Mouse (Mus musculus) G1E-ER4 (cell line): ENCODE results near the gene Nfix. TPM values are rescaled to one million over a fixed set of nuclear protein-coding genes. Genes with fewer than 3 reads are reported as not detected.

Source experiments
- GATA1 ChIP-seq: IDR thresholded peaks from one replicate; pipeline ENCODE4 v1.8.0; 2012; ENCODE audit warnings: low read length, inconsistent platforms
- polyA plus RNA-seq: library from polyadenylated mRNA; stranded (reverse); fragments of >175 nt; gene quantifications from 2 replicates; pipeline ENCODE4 v1.2.3, GENCODE M21; 2012

Nfix gene
- polyA plus RNA-seq, 1 experiment: 16.4 TPM

DNA sequence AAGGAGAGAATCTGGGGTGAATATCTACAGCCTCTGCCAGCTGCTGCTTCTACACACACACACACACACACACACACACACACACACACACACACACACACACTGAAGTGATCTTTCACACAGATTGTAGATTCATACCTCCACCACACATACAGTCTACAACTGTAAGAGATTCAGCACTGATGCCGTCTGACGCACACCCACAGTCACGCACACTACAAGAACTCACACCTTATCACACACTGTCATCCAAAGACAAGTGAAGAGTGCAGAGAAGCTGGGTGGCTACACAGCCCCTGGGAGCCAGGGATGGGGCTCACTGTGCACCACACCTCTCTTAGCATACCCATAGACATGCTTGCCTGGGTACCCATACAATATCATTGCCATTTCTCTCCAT, 13.7 kb upstream of the Nfix start:
- TF ChIP-seq GATA1: no peak

DNA sequence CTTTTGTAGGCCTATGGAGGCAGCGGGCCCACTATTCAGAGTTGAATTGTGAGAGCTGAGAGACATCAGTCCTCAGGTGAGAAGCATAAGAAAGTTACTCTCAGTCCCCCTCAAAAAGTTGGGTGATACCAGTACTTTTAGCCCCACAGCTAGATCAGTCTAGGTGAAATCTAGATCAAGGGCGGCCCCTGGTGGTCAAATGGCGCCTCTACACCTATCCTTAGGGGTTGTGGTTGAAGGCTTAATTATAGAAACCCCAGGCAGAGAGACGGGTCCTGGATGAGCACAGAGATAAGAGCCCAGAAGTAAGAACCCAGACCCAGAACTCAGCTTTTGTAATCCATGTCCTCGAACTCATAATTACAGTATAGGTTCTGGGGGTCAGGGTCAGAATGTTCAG, 12.9 kb upstream of the Nfix start:
- TF ChIP-seq GATA1: no peak

DNA sequence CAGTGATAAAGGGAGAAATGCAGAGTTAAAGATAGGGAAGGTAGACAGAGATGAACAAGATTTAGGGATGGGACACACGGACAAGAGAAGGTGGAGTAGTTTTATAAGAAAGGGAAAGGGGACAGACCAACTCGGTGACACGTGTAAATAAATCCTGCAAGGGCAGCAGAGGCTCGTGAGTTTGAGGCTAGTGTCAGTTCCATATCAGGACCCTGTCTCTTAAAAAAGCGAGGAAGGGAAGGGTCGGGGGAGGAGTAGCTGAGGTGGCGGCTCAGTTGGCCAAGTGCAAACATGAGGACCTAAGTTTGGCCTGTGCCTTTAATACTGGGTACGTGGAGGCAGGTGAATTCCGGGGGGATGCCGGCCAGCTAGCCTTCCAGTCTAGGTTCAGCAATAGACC, 11.2 kb upstream of the Nfix start:
- TF ChIP-seq GATA1: no peak

DNA sequence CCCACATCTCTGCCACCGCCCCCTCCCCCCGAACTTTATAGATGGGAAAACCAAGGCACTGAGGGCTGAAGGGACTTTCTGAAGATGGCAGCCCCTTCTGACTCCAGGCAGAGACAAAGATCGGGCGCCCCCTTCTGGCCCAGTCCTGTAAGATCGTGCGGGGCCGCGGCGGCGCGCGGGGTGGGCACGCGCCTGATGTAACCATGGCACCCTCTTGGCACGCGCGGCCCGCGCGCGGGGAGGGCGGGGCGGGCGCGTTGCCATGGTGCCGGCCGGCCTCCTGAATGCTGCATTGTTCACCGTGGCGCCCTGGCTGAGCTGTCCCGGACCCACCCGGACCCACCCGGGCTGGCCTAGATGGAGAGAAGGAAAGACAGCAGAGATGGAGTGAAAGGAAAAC, 10.8 kb upstream of the Nfix start:
- no peak for TF ChIP-seq GATA1

DNA sequence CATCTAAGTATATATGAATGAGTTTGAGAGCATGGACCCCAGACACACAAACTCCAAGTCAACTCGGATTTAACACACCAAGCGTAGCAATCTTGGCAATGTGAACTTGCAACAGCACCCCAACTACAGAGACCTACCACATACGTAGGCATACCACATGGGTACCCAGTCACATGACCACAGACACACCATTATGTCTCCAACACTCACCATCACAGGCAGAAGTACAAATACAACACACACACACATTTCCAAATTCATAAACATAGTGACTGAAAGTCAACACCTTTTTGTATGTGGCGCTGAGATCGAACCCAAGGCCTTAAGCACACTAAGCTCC, 9.8 kb upstream of the Nfix start:
- TF ChIP-seq GATA1: no peak

DNA sequence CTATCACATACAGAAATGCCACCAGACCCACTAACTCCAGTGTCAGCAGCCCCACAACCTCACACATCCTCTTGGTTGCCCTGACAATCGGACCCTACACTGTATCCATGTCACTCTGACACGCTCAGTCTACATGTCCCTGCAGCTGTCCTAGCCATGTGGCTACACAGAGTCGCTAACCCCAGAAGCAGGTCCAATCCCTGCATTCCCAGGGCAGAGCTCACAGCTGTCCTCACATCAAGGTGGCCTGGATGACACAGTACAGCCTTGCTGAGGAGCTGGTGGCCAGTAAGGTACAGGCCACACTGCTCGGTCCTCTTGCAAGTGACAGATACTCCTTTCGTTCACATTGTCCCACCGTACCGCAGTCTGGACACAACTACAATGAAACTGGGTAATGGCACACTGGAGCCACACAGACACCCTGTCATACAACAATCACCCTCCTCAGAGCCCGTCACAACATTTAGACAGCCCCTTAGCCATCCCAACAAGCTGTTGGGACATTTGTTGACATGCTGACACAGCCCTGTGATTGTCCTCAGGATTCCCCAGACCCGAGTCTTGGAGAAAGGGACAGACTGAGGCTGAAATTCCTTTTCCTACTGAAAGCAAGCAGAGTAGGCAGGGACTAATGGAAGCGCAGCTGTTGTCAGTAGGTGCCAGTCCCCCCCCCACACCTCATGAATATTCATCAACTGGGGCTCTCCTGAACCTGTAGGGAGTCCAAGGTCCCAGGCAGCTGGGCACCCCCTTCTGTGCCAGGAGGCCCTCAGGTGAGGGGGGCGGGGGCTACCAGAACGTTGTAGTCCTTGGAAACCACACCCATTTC, 9.2 kb upstream of the Nfix start:
- no peak for TF ChIP-seq GATA1

DNA sequence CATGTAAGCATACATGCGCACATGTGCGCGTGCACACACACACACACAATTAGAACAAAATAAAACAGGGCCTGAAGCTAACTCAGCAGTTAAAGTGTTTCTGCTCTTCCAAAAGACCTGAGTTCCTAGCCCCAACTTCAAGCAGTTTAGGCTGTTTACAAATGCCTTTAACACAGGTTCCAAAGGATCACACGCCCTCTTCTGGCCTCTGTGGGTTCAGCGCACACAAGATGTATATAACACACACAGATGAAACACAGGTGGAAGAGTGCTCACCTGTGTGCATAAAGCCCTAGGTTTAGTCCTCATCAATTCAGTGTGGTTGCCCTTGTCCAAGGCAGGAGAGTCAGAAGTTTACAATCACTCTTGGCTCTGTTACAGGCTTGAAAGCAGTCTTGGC, 5.9 kb upstream of the Nfix start:
- TF ChIP-seq GATA1: no peak

DNA sequence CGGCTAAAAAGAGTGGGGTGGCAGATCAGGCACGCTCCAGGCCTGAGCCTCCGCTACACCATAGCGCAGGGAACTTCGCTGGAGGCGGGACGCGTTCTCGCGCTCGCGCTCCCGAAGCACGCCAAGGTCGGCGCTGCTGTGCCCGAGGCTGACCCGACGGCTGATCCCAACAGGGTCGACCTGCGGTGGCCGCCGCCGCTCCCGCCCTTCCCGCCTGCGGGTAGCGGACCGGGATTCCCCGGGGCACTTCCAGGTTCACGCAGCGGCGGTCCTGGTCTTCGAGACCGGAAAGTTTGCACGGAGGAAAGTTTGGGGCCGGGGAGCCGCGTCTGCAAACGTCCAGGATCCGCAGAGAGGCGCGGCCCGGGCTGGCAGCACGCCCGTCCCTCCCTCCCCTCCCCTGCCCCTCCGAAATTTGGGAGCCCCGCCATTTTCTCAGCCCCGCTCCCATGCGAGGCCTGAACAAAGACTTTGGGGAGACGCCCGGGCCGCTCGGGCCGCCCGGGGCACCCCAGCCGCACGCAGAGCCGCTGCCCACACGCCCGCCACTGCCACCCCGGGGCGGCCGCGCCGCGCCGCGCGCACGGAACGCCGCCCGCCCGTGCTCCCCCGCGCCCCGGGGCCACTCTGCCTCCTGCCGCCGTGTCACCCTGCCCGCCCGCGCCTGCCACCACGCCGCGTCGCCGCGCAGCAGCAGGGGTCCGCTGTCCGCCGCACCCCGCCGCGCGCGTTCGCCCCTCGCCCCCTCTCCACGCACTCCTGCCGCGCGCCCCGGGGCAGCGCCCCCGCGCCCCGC, 810 bp downstream of the Nfix start:
- no peak for TF ChIP-seq GATA1

DNA sequence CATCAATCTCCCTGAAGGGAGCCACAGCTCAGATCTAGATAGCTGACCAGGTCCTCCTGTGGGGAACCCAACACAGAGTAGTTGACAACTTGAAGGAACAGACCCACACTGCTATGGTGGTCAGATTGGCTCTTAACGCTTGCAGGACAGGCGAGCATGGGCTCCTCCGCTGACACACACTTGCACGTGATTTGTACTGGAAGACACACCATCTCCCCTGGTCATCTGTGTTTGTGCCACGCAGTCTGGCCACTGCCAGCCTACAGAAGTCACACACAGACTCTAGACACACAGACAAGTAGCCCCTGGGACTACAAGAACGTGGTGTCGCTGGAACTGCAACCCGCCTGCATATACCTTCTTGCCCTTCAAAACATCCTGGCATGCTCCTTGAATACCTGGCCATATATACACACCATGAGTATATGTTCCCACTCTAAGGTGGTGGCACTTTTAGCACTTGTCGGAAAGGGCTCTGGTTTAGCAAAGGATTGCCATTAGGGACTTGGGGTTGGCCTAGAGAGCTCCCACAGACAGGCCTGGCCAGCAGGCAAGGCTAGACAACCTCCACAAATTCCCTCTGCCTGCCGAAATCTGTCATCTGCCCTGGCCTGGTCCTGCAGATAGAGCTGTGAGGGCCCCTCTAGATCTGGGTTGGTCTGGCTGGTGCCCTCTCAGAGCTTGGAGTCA, 1.6 kb downstream of the Nfix start:
- TF ChIP-seq GATA1: no peak

DNA sequence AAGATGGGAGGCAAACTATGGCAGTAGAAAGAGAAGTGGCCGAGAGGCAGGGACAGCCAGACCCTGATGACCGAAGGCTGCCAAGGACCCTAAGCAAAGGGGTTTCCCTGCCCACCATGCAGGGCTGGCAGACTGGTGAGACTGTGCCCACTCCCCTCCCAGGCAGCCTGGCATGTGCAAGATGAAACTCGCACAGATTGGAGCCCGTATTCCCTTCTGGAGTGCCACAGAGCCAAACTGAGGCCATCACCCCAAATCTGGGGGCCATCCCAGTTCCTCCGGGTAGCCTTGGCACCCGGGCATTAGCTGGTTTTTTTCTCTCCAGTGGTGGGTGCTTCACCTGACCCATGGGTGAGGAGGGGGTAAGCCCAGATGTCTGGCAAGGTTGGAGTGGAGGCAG, 2.2 kb downstream of the Nfix start:
- no peak for TF ChIP-seq GATA1

DNA sequence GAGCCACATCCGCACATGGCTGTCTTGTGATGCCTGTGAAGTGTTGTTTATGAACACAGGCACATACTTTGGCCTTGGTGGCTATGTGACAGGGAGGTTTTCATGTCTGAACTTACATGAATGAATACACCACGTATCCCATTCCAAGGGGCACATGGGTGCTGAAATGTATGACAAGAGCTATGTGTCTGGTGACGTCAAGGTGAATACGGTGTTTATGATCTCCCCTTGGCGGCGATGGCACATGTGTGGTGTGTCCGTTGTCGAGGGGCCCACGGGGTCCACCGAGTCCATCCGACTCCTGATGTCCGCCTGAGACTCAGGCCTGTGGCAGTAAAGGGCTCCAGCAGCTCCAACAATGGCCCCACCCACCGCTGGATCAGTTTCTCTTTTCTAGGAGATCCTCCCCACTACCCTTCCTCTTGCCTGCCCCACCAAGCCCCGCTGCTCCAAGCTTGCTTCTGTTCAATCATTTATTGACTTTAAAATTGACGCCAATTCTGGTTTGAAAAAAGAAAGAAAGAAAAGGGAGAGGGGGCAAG, 2.8 kb downstream of the Nfix start:
- TF ChIP-seq GATA1: no peak

DNA sequence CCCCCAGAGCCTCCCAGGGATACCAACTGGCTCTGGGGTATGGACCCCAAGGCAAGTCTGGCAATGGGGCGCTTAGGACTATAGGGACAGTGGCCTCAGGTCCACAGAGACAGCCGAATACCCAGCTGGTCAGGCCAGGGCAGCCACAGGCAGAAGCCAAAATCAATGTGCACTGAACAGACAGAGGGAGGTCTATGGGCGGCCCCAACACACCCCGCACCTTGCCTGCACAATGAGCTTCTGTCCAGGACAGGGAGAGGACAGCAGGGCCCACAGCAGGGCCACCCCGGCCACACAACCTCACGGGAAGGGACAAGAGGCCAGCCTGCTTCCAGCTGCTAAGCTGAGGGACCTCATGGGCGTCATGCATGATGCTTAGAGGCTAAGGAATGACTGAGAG, 5.7 kb downstream of the Nfix start:
- no peak for TF ChIP-seq GATA1

DNA sequence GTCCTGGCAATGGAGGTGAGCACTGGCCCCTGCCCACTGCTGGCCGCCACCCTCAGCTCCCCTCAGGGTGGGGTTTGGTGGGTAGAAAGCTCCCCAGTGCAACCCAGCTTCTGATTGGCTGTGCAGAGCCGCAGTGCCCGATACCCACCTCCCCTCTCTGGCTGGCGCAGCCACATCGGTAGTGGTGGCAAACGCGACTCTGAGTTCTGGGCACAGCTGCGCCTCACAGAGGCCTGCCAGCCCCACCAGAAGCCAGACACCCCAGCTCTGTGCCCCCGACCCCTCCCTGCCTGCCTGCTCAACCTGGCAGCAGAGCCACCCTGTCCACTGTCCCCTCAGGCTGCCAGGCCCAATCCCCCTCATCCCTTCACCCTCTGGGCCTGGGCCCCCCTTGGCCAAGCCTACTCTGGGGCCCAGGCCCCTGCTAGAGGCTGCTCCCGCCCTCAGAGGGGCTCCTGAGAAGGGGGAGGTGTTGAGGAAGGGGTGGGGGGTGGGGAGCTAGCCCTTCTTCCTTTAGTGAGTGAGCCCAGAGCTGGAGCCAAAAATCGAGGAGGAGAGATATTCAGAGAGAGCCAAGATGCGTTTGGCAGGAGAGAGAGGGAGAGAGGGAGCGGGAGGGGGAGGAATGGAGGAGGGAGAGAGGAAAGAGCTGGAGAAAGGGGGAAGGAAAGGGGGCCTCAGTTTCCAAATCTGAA, 6.2 kb downstream of the Nfix start:
- no peak for TF ChIP-seq GATA1

DNA sequence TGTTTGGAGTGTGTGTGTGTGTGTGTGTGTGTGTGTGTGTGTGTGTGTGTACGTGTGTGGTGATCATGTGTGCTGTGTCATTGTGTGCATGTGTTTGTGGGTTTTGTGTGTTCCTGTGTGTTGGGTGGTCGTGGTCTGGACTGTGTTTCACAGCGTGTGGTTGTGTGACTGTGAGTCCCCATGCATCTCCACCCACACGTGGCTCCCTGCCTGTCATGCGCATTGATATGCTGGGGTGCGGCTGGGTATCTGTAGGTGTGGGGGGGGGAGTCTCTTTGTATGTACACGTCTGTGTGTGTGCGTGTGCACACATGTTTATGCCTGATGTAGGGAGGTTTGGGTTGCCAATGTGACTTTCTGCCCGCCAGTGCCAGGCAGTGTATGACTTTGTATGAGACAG, 7.0 kb downstream of the Nfix start:
- TF ChIP-seq GATA1: no peak

DNA sequence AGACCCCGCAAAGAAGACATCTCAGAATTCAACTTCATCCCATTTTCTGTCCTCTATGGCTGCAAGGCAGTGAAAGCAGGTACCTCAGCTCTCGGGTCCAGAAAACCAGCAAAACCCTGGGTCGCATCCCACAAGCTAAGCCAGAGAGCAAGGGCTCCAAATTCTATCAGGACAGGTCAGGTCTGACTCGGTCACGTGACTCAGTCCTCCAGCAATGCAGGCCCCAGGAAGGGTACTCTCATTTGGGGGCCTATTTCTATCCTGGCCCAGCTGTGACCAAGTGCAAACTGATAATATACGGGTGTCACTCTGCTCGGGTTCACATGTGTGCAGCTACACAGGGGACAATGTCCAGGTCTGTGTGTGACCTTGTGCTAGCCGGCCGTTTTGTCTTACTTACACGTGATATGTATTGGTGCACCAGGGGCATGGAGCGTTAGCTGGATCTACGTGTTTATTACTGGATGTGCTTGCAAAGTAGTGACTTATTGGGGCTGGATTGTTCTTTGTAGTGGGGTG, 7.7 kb downstream of the Nfix start:
- no peak for TF ChIP-seq GATA1

DNA sequence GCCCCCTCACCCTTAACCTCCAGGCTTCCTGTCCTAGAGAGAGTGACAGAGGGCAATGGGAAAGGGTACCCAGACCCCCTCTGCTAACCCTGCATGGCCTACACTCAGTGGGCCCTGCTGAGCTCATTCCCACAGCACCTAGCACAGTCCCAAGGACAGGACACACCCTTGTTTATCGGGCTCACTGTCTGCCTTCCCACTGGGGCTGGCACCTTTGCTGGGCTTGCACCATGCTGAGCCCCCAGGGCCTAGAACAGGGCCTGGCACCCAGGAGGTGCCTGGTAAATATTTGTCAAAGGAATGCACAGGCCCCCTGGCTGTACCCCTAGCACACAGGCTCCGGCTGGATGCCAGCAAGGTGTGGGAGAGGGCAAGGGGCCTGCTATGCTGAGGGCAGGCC, 9.6 kb downstream of the Nfix start:
- TF ChIP-seq GATA1: no peak
